In genomic region chr8:122445203-122445602, GRCm38 (mm10) we compare ENCODE assay signal across 9 mouse cellular contexts. TPM values are rescaled to one million over a fixed set of nuclear protein-coding genes. Genes with fewer than 3 reads are reported as not detected.
DNase-seq lines count a peak whose midpoint lies in the region; ATAC-seq and TF ChIP-seq lines count a peak whose summit lies in the region.
"Had no signal": no experiment of that assay in that cellular context is flagged by ENCODE, and none has a peak within 500 bp of the region (broad histone marks: within the 10 kb centered on the region; RNA-seq: fewer than 3 reads in every experiment).

No protein-coding gene starts in this region.

- H3K9ac ChIP-seq in kidney, embryonic 15.5 days: no peak overlapping the region
- no peak overlapping the region for H3K9ac ChIP-seq in forebrain, embryonic 13.5 days
- H3K9ac ChIP-seq in liver, postnatal 0 days (replicated peaks): no peak overlapping the region

- peak overlapping the region; percentile 7; the same call in 1 of the 2 replicates for H3K4me2 ChIP-seq in kidney, embryonic 15.5 days
- peak overlapping the region; percentile 95; the same call in 1 of the 2 replicates for H3K4me2 ChIP-seq in forebrain, embryonic 13.5 days
- H3K4me2 ChIP-seq in liver, postnatal 0 days (ENCODE audit: low read depth, low read length): peak overlapping the region; percentile 100

- ATAC-seq in kidney, embryonic 15.5 days (replicated peaks; ENCODE audit: low FRiP score): no peak
- ATAC-seq in forebrain, embryonic 13.5 days: no peak
- no peak for ATAC-seq in liver, postnatal 0 days

- no peaks in the 10 kb centered on the region for H3K36me3 ChIP-seq in kidney, embryonic 15.5 days
- no peaks in the 10 kb centered on the region for H3K36me3 ChIP-seq in forebrain, embryonic 13.5 days (ENCODE audit: poor library complexity, severe bottlenecking)
- no peaks in the 10 kb centered on the region for H3K36me3 ChIP-seq in liver, postnatal 0 days (replicated peaks; ENCODE audit: insufficient read depth, low read length)

- DNase-seq in kidney, postnatal 10 days: no peak
- DNase-seq in MN1 (ENCODE audit: low spot score): peak; percentile 78
- DNase-seq in liver, postnatal 0 days: no peak
- no peak for DNase-seq in spleen, adult 12 weeks (ENCODE audit: low spot score)
- DNase-seq in ovary, postnatal 10 days (ENCODE audit: low spot score): no peak
- no peak for DNase-seq in ovary, postnatal 14 days (ENCODE audit: low spot score)
- DNase-seq: left cerebral cortex, postnatal 4 days had no signal

- WGBS in kidney, embryonic 15.5 days: 60% methylated on average over 3 of the region's 3 CpGs
- WGBS in forebrain, embryonic 13.5 days: 64% methylated on average over 3 of the region's 3 CpGs
- 42% methylated on average over 3 of the region's 3 CpGs for WGBS in liver, postnatal 0 days (ENCODE audit: insufficient replicate concordance)

- no peak overlapping the region for H3K4me3 ChIP-seq in kidney, embryonic 15.5 days (replicated peaks)
- no peak overlapping the region for H3K4me3 ChIP-seq in forebrain, embryonic 13.5 days
- no peak overlapping the region for H3K4me3 ChIP-seq in liver, postnatal 0 days (ENCODE audit: low read depth, low read length)

- peak; percentile 53 for TF ChIP-seq CTCF in liver, postnatal 0 days (IDR thresholded peaks at IDR 0.05; ENCODE audit: low read depth)

- peaks cover 31% of the 10 kb centered on the region for H3K4me1 ChIP-seq in kidney, embryonic 15.5 days
- H3K4me1 ChIP-seq in forebrain, embryonic 13.5 days: peaks cover 25% of the 10 kb centered on the region
- H3K4me1 ChIP-seq in liver, postnatal 0 days (ENCODE audit: insufficient read depth): peaks cover 29% of the 10 kb centered on the region

- H3K9me3 ChIP-seq in kidney, embryonic 15.5 days (replicated peaks): no peaks in the 10 kb centered on the region
- H3K9me3 ChIP-seq in forebrain, embryonic 13.5 days (replicated peaks): no peaks in the 10 kb centered on the region
- H3K9me3 ChIP-seq in liver, postnatal 0 days (ENCODE audit: low read length): no peaks in the 10 kb centered on the region

- no peak for TF ChIP-seq EP300 in liver, postnatal 0 days (IDR thresholded peaks at IDR 0.05; ENCODE audit: low read depth)

- peak overlapping the region; percentile 99 for H3K27ac ChIP-seq in kidney, embryonic 15.5 days
- H3K27ac ChIP-seq in forebrain, embryonic 13.5 days: peak overlapping the region; percentile 98
- H3K27ac ChIP-seq in liver, postnatal 0 days (ENCODE audit: low read depth): peak overlapping the region; percentile 89; the same call in 1 of the 2 replicates

- H3K27me3 ChIP-seq in kidney, embryonic 15.5 days: no peaks in the 10 kb centered on the region
- H3K27me3 ChIP-seq in forebrain, embryonic 13.5 days: no peaks in the 10 kb centered on the region
- no peaks in the 10 kb centered on the region for H3K27me3 ChIP-seq in liver, postnatal 0 days (ENCODE audit: insufficient read depth, low read length)

RNA-seq across cellular contexts. Expression of gene Mvd, which starts 2.0 kb away (rescaled TPM):
- 32.7 and 37.5 TPM in 2 replicates for polyA plus RNA-seq in kidney, embryonic 15.5 days (2015; fragmentation: Nextera tagmentation; extraction: Ambion mirVana)
- polyA plus RNA-seq in forebrain, embryonic 13.5 days (2015; fragmentation: Nextera tagmentation; extraction: Ambion mirVana): 38.3 and 42.2 TPM in 2 replicates
- polyA plus RNA-seq in liver, postnatal 0 days (2015; fragmentation: Nextera tagmentation; extraction: Ambion mirVana): 4.9 and 5.8 TPM in 2 replicates

RNA-seq across cellular contexts. Expression of gene Cyba, which starts 12.5 kb away (rescaled TPM):
- polyA plus RNA-seq in kidney, embryonic 15.5 days (2015; fragmentation: Nextera tagmentation; extraction: Ambion mirVana): 310 and 320 TPM in 2 replicates
- 28.8 and 33.9 TPM in 2 replicates for polyA plus RNA-seq in forebrain, embryonic 13.5 days (2015; fragmentation: Nextera tagmentation; extraction: Ambion mirVana)
- polyA plus RNA-seq in liver, postnatal 0 days (2015; fragmentation: Nextera tagmentation; extraction: Ambion mirVana): 211 and 220 TPM in 2 replicates

RNA-seq across cellular contexts. Expression of gene Snai3, which starts 15.3 kb away (rescaled TPM):
- polyA plus RNA-seq in kidney, embryonic 15.5 days (2015; fragmentation: Nextera tagmentation; extraction: Ambion mirVana): 0.34 and 0.78 TPM in 2 replicates
- polyA plus RNA-seq in forebrain, embryonic 13.5 days (2015; fragmentation: Nextera tagmentation; extraction: Ambion mirVana): 0.10 TPM in 1 of 2 replicates, not detected in the other
- 1.4 and 3.4 TPM in 2 replicates for polyA plus RNA-seq in liver, postnatal 0 days (2015; fragmentation: Nextera tagmentation; extraction: Ambion mirVana)

RNA-seq across cellular contexts. Expression of gene Il17c, which starts 23.4 kb away (rescaled TPM):
- polyA plus RNA-seq in kidney, embryonic 15.5 days (2015; fragmentation: Nextera tagmentation; extraction: Ambion mirVana): not detected in 2 replicates
- polyA plus RNA-seq in forebrain, embryonic 13.5 days (2015; fragmentation: Nextera tagmentation; extraction: Ambion mirVana): not detected in 2 replicates
- polyA plus RNA-seq in liver, postnatal 0 days (2015; fragmentation: Nextera tagmentation; extraction: Ambion mirVana): not detected in 2 replicates

RNA-seq across cellular contexts. Expression of gene Rnf166, which starts 30.7 kb away (rescaled TPM):
- 37.7 and 39.8 TPM in 2 replicates for polyA plus RNA-seq in kidney, embryonic 15.5 days (2015; fragmentation: Nextera tagmentation; extraction: Ambion mirVana)
- polyA plus RNA-seq in forebrain, embryonic 13.5 days (2015; fragmentation: Nextera tagmentation; extraction: Ambion mirVana): 33.6 and 36.1 TPM in 2 replicates
- polyA plus RNA-seq in liver, postnatal 0 days (2015; fragmentation: Nextera tagmentation; extraction: Ambion mirVana): 18.5 and 18.9 TPM in 2 replicates

Comparison
In these comparisons a context has a peak if more than half of its experiments do, and no peak if none do; other contexts are left out.
1. H3K4me2 ChIP-seq: peak in every context shown above with its lines; median percentile 100 in liver, postnatal 0 days; 95 in forebrain, embryonic 13.5 days; 7 in kidney, embryonic 15.5 days.